Mouse (Mus musculus) erythroid progenitor cell, adult 5-6 weeks (primary cell): ENCODE measurements around the gene Dgcr6. TPM values are rescaled to one million over a fixed set of nuclear protein-coding genes. Genes with fewer than 3 reads are reported as not detected.

Experiments
- ATAC-seq: replicated peaks from 2 replicates; pipeline ENCODE4 v1.8.0; 2016; ENCODE audit warnings: moderate number of reproducible peaks, mild to moderate bottlenecking, moderate TSS enrichment, inconsistent platforms; ENCODE audit not compliant: poor library complexity, low FRiP score, severe bottlenecking
- total RNA-seq, 2 experiments: library from RNA; stranded (forward) in 1 of 2; stranded (reverse) in 1 of 2; fragments of 150-400 nt in 1 of 2; fragments of 186-747, 209-891 nt in 1 of 2; gene quantifications; 2 replicates each; pipeline versions ENCODE4 v1.2.3 to v1.2.4; 2015 to 2017; ENCODE audit warnings: low replicate concordance in 2 of 2

Dgcr6 gene
- total RNA-seq, 2 experiments from 2014 or later: 8.4 TPM; not detected in 1

- no peak for ATAC-seq
These were observed 58.4 kb downstream of the Dgcr6 start for GRCm38 (mm10) chr16:18111042-18111441.

DNA sequence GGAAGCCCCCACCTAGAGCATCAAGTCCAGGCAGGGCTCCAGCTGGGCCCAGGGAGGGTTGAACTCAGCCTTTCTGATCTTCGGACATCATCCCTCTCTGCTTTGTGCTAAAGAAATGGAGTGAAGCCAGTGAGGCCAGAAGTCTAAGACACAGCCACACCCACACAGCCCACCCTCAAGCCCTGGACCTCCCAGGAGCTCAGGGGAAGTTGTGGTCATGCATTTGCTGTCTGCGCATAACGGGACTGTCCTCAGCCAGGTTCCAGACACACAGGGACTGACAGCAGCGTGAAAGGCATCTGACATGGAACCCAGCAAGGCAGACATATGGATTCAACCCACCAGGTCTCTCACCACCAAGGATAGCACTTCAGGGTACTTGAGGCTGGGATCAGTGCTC is 63.8 kb downstream of the Dgcr6 start:
- ATAC-seq: no peak

- ATAC-seq: no peak
These were observed 65.6 kb downstream of the Dgcr6 start for GRCm38 (mm10) chr16:18118285-18118684.

DNA sequence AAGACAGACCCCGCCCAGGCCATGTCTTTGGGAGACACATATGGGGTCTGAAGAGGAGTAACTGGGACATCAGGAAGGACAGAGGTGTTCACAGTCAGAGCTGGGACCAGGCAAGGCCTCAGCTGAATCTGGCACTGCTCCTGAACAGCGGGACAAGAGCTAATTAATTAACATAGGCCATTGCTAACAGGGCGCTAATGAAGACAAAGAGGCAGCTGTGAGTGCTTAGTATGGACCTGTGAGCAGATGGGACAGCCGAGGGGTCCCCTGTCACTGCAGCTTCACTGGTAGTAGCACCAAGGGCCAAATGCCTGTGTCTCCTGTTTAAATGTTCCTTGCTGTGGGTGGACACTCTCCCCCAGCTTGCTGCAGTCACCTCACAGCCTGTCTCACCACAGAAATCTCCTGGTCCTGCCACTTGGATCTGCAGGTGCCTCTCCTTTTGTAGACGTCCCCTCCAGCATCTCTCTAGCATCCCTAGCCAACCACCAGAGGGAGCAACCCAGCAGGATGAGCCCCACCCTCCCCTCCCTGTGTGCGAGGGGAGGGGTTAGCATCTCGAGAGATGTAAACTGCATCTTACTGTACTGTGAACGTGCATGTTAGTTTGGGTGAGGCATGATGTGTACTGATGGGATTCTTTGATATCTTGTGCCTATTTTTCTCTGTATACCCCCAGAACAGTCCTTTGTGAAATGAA is 66.5 kb downstream of the Dgcr6 start:
- ATAC-seq: no peak

Other genes starting within 250 kb of the Dgcr6 start
- gene B830017H08Rik, start 219.7 kb upstream of the Dgcr6 start, total RNA-seq (2015; ENCODE audit: low replicate concordance): not detected in 2 replicates
- gene B830017H08Rik, start 219.7 kb upstream of the Dgcr6 start, total RNA-seq (2017; ENCODE audit: low replicate concordance): not detected in 2 replicates
- gene Car15, start 214.5 kb upstream of the Dgcr6 start, total RNA-seq (2015; ENCODE audit: low replicate concordance): 7.1 and 9.7 TPM in 2 replicates
- gene Car15, start 214.5 kb upstream of the Dgcr6 start, total RNA-seq (2017; ENCODE audit: low replicate concordance): 4.6 and 9.5 TPM in 2 replicates
- 1.8 and 2.1 TPM in 2 replicates for gene Gm20518, start 161.2 kb upstream of the Dgcr6 start, total RNA-seq (2015; ENCODE audit: low replicate concordance)
- 1.0 TPM in 1 of 2 replicates, not detected in the other for gene Gm20518, start 161.2 kb upstream of the Dgcr6 start, total RNA-seq (2017; ENCODE audit: low replicate concordance)
- gene Tssk1, start 158.6 kb upstream of the Dgcr6 start, total RNA-seq (2015; ENCODE audit: low replicate concordance): not detected in 2 replicates
- gene Tssk1, start 158.6 kb upstream of the Dgcr6 start, total RNA-seq (2017; ENCODE audit: low replicate concordance): not detected in 2 replicates
- 21.4 and 38.9 TPM in 2 replicates for gene Dgcr2, start 154.3 kb upstream of the Dgcr6 start, total RNA-seq (2015; ENCODE audit: low replicate concordance)
- gene Dgcr2, start 154.3 kb upstream of the Dgcr6 start, total RNA-seq (2017; ENCODE audit: low replicate concordance): 41.7 and 42.7 TPM in 2 replicates
- not detected in 2 replicates for gene Tssk2, start 154.2 kb upstream of the Dgcr6 start, total RNA-seq (2015; ENCODE audit: low replicate concordance)
- gene Tssk2, start 154.2 kb upstream of the Dgcr6 start, total RNA-seq (2017; ENCODE audit: low replicate concordance): not detected in 2 replicates
- 9.4 and 10.9 TPM in 2 replicates for gene Ess2, start 141.5 kb upstream of the Dgcr6 start, total RNA-seq (2015; ENCODE audit: low replicate concordance)
- 9.6 and 27.5 TPM in 2 replicates for gene Ess2, start 141.5 kb upstream of the Dgcr6 start, total RNA-seq (2017; ENCODE audit: low replicate concordance)
- gene Gsc2, start 137.8 kb upstream of the Dgcr6 start, total RNA-seq (2015; ENCODE audit: low replicate concordance): not detected in 2 replicates
- not detected in 2 replicates for gene Gsc2, start 137.8 kb upstream of the Dgcr6 start, total RNA-seq (2017; ENCODE audit: low replicate concordance)
- gene Slc25a1, start 124.6 kb upstream of the Dgcr6 start, total RNA-seq (2015; ENCODE audit: low replicate concordance): 0.84 and 12.3 TPM in 2 replicates
- gene Slc25a1, start 124.6 kb upstream of the Dgcr6 start, total RNA-seq (2017; ENCODE audit: low replicate concordance): 8.5 and 9.9 TPM in 2 replicates
- 8.8 TPM in 1 of 2 replicates, not detected in the other for gene Vpreb2, start 72.4 kb upstream of the Dgcr6 start, total RNA-seq (2015; ENCODE audit: low replicate concordance)
- gene Vpreb2, start 72.4 kb upstream of the Dgcr6 start, total RNA-seq (2017; ENCODE audit: low replicate concordance): not detected in 2 replicates
- not detected in 2 replicates for gene Prodh, start 37.3 kb downstream of the Dgcr6 start, total RNA-seq (2015; ENCODE audit: low replicate concordance)
- 3.4 and 5.0 TPM in 2 replicates for gene Prodh, start 37.3 kb downstream of the Dgcr6 start, total RNA-seq (2017; ENCODE audit: low replicate concordance)
- 1.4 TPM in 1 of 2 replicates, not detected in the other for gene Rtn4r, start 74.8 kb downstream of the Dgcr6 start, total RNA-seq (2015; ENCODE audit: low replicate concordance)
- 1.6 TPM in 1 of 2 replicates, not detected in the other for gene Rtn4r, start 74.8 kb downstream of the Dgcr6 start, total RNA-seq (2017; ENCODE audit: low replicate concordance)
- not detected in 2 replicates for gene Ccdc188, start 165.0 kb downstream of the Dgcr6 start, total RNA-seq (2015; ENCODE audit: low replicate concordance)
- not detected in 2 replicates for gene Ccdc188, start 165.0 kb downstream of the Dgcr6 start, total RNA-seq (2017; ENCODE audit: low replicate concordance)
- gene Zdhhc8, start 182.3 kb downstream of the Dgcr6 start, total RNA-seq (2015; ENCODE audit: low replicate concordance): 1.4 TPM in 1 of 2 replicates, not detected in the other
- 2.2 TPM in 1 of 2 replicates, not detected in the other for gene Zdhhc8, start 182.3 kb downstream of the Dgcr6 start, total RNA-seq (2017; ENCODE audit: low replicate concordance)
- 51.2 and 52.4 TPM in 2 replicates for gene Trmt2a, start 195.8 kb downstream of the Dgcr6 start, total RNA-seq (2015; ENCODE audit: low replicate concordance)
- 20.2 and 30.0 TPM in 2 replicates for gene Trmt2a, start 195.8 kb downstream of the Dgcr6 start, total RNA-seq (2017; ENCODE audit: low replicate concordance)
- gene Ranbp1, start 195.9 kb downstream of the Dgcr6 start, total RNA-seq (2015; ENCODE audit: low replicate concordance): 144 and 145 TPM in 2 replicates
- gene Ranbp1, start 195.9 kb downstream of the Dgcr6 start, total RNA-seq (2017; ENCODE audit: low replicate concordance): 76.8 and 133 TPM in 2 replicates
- gene Gm49776, start 205.5 kb downstream of the Dgcr6 start, total RNA-seq (2015; ENCODE audit: low replicate concordance): not detected in 2 replicates
- gene Gm49776, start 205.5 kb downstream of the Dgcr6 start, total RNA-seq (2017; ENCODE audit: low replicate concordance): 4.1 TPM in 1 of 2 replicates, not detected in the other
- 121 and 133 TPM in 2 replicates for gene Dgcr8, start 236.4 kb downstream of the Dgcr6 start, total RNA-seq (2015; ENCODE audit: low replicate concordance)
- 138 and 218 TPM in 2 replicates for gene Dgcr8, start 236.4 kb downstream of the Dgcr6 start, total RNA-seq (2017; ENCODE audit: low replicate concordance)